Mouse (Mus musculus): ENCODE measurements around the gene Znrf4.

Znrf4 gene

DNA sequence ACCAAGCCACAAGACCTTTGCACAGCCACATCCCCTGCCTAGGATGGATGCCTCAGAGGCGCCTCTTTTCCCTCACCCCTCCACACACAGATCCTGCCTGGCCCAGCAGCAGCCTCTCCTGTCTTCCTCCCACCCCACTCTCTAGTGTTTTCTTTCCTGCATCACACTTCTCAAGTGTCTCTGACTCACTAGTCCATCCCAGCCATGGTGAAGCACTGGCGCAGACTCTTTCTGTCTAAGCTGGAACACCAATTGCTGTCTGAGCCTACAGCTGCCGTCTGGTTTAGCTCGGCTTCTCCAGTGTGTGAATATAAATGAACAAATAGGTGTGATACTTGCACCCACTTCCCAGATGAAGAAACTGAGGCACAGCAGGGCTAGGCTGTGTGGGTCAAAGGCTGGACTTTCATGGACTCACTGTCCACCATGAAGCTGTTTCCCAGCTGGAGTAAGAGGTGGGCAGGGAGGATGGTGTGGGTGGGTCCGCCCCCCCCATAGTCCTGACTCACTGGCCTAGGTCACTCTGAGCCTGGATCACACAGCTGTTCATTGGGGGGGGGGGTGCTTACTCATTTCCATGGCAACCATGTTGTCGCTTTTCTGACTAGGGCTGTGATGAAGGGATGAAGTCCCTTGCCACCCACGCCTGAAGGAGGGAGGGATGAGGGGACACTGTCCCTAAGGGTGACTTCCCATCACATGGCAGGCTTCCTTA is 21.6 kb downstream of the Znrf4 start:
- DNase-seq (ENCODE audit: low read depth, low spot score): no peak

DNA sequence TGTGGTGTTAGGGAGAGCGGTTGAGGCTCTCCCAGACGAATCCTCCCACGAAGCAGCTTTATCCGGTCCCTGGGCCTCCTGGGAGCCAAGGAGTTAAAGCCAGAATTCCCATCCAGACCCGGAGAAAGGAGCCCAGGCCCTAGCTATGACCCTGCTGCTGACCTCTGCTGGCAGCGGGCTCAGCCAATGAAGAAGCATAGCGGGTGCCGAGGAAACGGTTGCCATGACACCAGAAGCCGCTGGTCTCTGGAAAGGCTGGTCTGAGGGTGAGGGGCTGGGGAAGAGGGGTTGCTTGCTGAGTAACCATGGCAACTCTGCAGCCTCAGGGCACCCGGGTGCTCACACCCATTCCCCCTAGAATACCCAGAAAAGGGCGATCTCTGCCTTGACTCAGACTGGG is 24.2 kb downstream of the Znrf4 start:
- DNase-seq (ENCODE audit: low read depth, low spot score): no peak

GRCm38 (mm10) chr17:56487441-56487888 is 24.8 kb downstream of the Znrf4 start:
- no peak for DNase-seq (ENCODE audit: low read depth, low spot score)

DNA sequence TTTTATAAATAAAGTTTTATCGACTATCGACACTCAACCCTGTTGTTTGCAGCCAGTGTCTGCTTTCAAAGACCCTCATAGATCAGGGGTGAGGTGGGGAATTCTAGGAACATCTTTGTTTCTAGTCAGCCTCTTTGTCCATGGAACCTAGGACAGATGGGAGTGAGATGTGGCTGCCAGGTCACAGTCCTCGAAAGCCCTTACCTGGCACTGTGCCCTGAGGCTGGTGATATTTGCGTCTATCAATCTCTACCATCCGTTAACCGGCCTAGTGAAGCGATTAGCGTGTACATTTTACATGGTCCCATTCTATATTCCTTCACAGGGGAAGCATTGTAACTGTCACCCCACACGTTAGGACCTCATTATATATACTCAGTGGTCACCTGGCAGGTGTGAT is 26.3 kb downstream of the Znrf4 start:
- DNase-seq (ENCODE audit: low read depth, low spot score): no peak

GRCm38 (mm10) chr17:56485118-56485517 is 27.1 kb downstream of the Znrf4 start:
- DNase-seq (ENCODE audit: low read depth, low spot score): no peak

- DNase-seq (ENCODE audit: low read depth, low spot score): no peak
Observed at GRCm38 (mm10) chr17:56482671-56483070, 29.6 kb downstream of the Znrf4 start.

- peak; percentile 69 for DNase-seq (ENCODE audit: low read depth, low spot score)
Observed at GRCm38 (mm10) chr17:56479358-56479757, 32.9 kb downstream of the Znrf4 start.

DNA sequence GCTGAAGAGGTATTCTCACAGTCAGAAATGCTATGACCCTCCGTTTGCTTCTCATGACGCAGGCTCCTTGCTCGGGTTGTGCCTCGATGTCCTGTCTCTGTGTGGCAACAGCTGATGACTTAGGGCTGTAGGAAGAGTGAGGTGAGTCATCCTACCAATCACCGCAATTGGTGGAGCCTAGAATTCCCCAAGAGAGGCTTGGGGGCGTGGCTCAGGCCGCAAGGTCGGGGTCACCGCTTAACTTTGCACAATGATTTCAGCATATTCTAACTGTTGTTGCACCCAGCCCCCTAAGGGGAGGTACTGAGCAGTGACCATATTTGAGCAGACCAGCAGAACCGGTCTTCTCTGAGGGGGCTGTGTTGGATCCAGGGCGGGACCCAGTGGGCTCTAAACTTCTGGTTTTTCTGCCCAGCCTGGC is 34.0 kb downstream of the Znrf4 start:
- no peak for DNase-seq (ENCODE audit: low read depth, low spot score)

DNA sequence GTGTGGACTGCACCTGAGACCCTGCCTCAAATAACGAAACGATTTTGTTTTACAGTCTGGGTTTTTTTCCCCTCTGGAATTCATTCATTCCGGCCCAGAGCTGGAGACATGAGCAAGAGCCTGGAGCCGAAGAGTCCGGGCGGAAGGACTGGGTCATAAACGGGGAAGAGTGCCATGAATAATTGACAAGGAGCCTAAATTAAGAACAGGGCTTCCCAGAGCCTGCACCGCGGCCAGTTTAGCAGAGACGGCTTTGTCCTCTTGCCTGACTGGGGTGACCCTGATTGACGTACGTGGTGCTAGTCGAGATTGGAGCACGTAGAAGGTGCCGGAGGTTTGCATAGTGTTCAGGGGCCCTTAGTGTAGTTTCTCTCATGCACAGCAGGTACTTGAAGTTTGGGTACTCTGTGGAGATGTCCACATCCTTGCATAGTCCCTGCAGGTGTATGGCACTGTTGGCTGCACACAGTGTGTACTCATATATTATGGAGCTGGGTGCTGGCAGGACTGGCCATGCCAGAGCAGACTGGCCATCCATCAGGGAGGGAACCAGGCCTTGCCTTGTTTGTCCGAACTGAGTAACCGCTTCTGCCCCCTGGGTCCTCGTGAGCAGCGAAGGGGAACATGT is 34.9 kb downstream of the Znrf4 start:
- no peak for DNase-seq (ENCODE audit: low read depth, low spot score)

GRCm38 (mm10) chr17:56476402-56476752 is 35.9 kb downstream of the Znrf4 start, which contains the start of gene Ptprs:
Gene Ptprs, minus strand, starts transcription at chr17:56476483.
- peak; percentile 93 for DNase-seq (ENCODE audit: low read depth, low spot score)

DNA sequence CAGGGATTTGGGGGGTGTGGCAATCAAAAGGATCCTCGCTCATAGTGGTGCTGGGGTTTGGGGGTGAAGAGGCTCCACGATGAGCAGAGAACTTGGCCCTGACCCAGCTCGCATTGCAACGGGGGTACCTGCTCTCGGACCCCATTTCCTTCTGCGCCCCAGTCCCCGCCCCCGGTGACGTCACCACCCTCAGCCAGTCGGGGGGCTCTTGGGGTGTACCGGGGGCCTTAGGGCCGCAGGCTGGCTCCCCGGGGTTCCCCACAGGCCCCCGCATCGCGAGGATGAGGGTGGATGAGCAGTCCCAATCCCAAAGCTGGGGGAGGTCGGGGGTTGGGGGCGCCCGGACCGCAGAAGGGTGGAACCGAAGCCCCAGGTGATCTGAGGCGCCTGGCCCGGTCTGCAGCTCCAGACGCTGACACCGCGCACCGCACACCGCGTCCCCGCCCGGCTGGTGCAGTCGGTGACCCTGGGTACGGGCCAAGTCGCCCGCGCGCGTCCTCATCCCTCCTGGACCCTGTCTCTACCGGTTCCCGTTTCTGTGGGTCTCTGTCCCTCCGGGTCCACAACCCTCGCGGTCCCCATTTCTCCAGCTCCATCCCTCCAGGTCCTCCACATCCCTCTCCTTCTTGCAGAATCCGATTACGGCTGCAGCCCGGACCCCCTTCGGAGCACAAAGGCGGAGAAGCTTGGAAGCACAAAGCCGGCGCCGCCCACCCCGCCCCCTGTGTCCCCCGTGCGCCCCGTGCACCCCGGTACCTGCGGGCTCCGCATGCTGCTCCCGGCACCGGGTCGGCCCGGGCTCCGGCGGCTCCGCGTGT is 36.4 kb downstream of the Znrf4 start:
- no peak for DNase-seq (ENCODE audit: low read depth, low spot score)

GRCm38 (mm10) chr17:56474831-56475581 is 37.2 kb downstream of the Znrf4 start:
- DNase-seq (ENCODE audit: low read depth, low spot score): no peak

GRCm38 (mm10) chr17:56474311-56474830 is 37.9 kb downstream of the Znrf4 start:
- DNase-seq (ENCODE audit: low read depth, low spot score): no peak

DNA sequence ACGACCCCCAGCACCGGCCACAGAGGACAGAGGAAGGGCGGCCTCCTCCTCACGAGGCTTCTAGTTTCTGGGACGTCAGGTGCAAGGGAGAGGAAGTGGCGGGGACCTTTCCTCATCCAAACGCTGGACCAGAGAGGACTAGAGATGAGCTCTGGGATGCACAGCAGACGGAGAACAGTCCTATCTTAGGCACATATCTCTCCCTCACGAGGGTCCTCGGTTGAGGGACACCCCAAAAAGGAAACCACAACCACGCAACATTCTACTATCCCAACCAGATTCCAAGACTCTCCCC is 38.7 kb downstream of the Znrf4 start:
- DNase-seq (ENCODE audit: low read depth, low spot score): no peak

DNA sequence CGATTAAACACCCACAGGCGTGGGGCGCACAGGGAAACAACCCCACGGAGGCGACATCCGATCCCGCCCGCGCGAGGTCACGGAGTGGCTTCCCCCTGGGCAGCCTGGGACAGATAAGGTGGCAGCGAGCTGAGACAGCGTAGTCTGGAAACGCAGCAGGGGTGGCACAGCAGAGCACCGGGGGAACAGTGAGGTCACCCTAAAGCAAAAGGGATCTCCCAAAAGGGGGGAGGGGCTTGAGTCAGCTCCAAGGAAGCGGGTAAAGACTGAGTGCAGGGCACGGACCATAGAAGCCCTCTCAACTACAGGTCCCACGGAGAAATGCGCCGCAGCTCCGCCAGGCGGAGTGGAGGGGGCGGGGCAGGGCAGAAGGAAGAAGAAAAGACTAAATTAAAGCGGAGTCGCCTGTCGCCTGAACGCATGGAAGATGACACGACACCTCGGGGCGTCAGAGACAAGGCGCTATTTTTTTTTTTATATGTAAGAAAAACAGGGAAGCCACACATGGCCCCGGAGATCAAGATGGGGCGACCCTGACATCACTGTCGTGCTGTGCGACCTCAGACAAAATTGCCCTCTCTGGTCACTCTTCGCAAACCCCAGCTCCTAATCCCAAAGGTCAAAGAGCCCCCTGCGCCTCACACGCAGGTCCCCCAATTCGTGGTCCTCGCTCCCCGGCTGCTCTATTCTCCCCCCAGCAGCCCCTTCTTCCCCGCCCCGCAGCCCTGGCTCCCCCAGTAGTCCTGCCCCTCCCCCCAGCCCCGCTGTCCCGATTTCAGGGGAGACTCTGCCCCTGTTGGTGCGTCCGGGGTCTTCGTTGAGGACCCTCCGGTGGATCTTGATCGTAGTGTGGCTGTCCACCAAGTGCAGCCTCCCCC is 39.3 kb downstream of the Znrf4 start:
- DNase-seq (ENCODE audit: low read depth, low spot score): no peak

- DNase-seq (ENCODE audit: low read depth, low spot score): no peak
Observed at GRCm38 (mm10) chr17:56472121-56472520, 40.1 kb downstream of the Znrf4 start.

- DNase-seq (ENCODE audit: low read depth, low spot score): no peak
Observed at GRCm38 (mm10) chr17:56471136-56471535, 41.1 kb downstream of the Znrf4 start.

- DNase-seq (ENCODE audit: low read depth, low spot score): no peak
Observed at GRCm38 (mm10) chr17:56470571-56470970, 41.7 kb downstream of the Znrf4 start.

- no peak for DNase-seq (ENCODE audit: low read depth, low spot score)
Observed at GRCm38 (mm10) chr17:56470001-56470436, 42.2 kb downstream of the Znrf4 start.

- DNase-seq (ENCODE audit: low read depth, low spot score): no peak
Observed at GRCm38 (mm10) chr17:56469275-56469674, 43.0 kb downstream of the Znrf4 start.

- DNase-seq (ENCODE audit: low read depth, low spot score): no peak
Observed at GRCm38 (mm10) chr17:56468870-56469269, 43.4 kb downstream of the Znrf4 start.

Measured in skeletal muscle tissue, adult 2 months (tissue).